Mouse (Mus musculus) neutrophil, adult 83 days (primary cell): ENCODE measurements around the gene E330009J07Rik. TPM values are rescaled to one million over a fixed set of nuclear protein-coding genes. Genes with fewer than 3 reads are reported as not detected.

Experiments used
- total RNA-seq, 2 experiments: library from RNA; stranded (reverse); gene quantifications; one replicate each; pipeline ENCODE4 v1.2.4; 2023

E330009J07Rik gene
- total RNA-seq, result 10 to 100 TPM; 16.4 to 16.8 TPM

DNA sequence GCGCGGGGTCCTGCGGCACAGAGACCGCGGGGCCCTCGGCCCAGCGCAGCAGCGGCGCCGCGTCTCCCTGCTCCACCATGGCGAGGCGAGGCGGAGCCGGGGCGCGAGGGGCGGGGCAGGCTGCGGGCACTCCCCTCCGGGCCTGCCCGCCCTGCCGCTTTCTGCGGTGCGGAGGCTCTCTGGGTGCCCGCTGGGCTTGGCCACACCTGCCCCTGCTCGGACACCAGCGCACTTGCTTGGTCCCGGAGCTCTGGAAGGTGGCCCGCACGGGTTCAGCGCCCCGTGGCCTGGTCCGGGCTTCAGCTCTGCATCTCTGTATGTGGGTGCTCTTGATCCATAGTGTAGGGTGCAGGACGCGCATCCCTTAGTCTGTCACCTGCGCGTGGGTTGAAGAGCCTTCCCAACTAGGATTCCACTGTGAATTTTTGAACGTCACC, at the start of gene E330009J07Rik:
Gene E330009J07Rik, minus strand, starts transcription at position 89 of the 437 bp plus-strand sequence.

GRCm38 (mm10) chr6:40470916-40471719, 35.2 kb upstream of the E330009J07Rik start, which contains the start of gene Ssbp1:
Gene Ssbp1 (plus strand): TSS chr6:40471352.

DNA sequence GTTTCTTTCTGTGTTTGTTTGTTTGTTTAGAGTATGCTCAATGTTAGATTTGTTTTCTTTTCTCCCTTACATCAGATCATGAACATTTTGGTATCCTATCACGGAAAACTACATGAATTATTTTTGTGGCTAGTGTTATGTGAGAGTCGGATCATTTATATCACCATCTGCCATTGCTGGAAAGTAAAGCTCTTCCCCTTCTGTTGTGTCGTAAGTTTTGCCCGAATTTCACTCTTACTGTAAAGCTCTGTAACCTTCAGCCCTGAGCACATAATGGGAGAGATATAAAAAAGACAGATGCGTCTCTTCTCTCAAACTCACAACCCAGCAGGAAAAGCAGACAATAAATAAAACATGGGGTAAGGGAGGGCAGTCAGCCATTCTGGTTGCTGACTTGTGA, 3.0 kb upstream of the E330009J07Rik start, which contains the start of gene Wee2:
Gene Wee2, plus strand, starts transcription at position 153 of the 400 bp plus-strand sequence.

Other genes with a start within 250 kb of the E330009J07Rik start
- 1 to 10 TPM; 7.0 to 9.4 TPM for gene Agk, start 111.0 kb downstream of the E330009J07Rik start, total RNA-seq
- gene Wee2, start 3.0 kb upstream of the E330009J07Rik start, total RNA-seq, result not detected
- 10 to 100 TPM; 23.6 to 29.4 TPM for gene Ssbp1, start 35.2 kb upstream of the E330009J07Rik start, total RNA-seq
- not detected for gene Tas2r137, start 55.1 kb upstream of the E330009J07Rik start, total RNA-seq
- gene Tas2r108, start 57.4 kb upstream of the E330009J07Rik start, total RNA-seq, result under 1 TPM in 1 of 2 experiments, not detected in 1; 0.42 TPM
- not detected for gene Prss37, start 83.4 kb upstream of the E330009J07Rik start, total RNA-seq
- gene Olfr461, start 118.9 kb upstream of the E330009J07Rik start, total RNA-seq, result under 1 TPM; 0.15 to 0.20 TPM
- gene Olfr460, start 133.4 kb upstream of the E330009J07Rik start, total RNA-seq, result not detected
- gene Clec5a, start 149.7 kb upstream of the E330009J07Rik start, total RNA-seq, result 100 to 1,000 TPM; 158 to 175 TPM
- gene Tas2r138, start 177.2 kb upstream of the E330009J07Rik start, total RNA-seq, result not detected
- gene Mgam, start 192.7 kb upstream of the E330009J07Rik start, total RNA-seq, result 100 to 1,000 TPM; 101 to 129 TPM